Mouse (Mus musculus): ENCODE measurements around the gene Nip7.
"Not testable (repeated sequence)": the region's sequence is repeated elsewhere in the genome, so short reads cannot be mapped to it uniquely, and the experiment has no call there.

DNA sequence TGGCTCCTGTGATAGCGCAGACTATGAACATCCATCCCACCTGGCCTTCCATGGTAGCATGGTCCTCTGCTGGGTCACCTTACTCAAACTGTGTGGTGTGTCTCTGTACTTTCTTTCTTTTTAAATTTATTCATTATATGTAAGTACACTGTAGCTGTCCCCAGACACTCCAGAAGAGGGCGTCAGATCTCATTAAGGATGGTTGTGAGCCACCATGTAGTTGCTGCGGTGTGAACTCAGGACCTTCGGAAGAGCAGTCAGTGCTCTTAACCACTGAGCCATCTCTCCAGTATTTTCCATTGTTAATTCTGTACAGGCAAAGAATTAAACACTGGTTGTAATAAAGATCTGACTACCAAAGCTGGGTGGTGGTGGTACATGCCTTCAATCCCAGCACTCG lies 51.4 kb downstream of the Nip7 start:
- TF ChIP-seq POLR2A (IDR thresholded peaks at IDR 0.05; ENCODE audit: insufficient read length, low read depth); E2F4 (IDR thresholded peaks at IDR 0.05; ENCODE audit: insufficient read depth); TCF3 (IDR thresholded peaks at IDR 0.05; ENCODE audit: insufficient read length, low read depth); CEBPB (IDR thresholded peaks at IDR 0.05; ENCODE audit: insufficient read depth, poor library complexity, severe bottlenecking); TCF12 (IDR thresholded peaks at IDR 0.05; ENCODE audit: insufficient read depth, poor library complexity, severe bottlenecking); SRF (IDR thresholded peaks at IDR 0.05; ENCODE audit: control insufficient read depth, insufficient read length, low read depth); MAX (IDR thresholded peaks at IDR 0.05; ENCODE audit: low read depth); USF1 (IDR thresholded peaks at IDR 0.05; ENCODE audit: low read depth): not testable (repeated sequence)

Measured in myocyte (in vitro differentiated cells).